Mouse (Mus musculus): ENCODE results near the gene Hip1.

DNA sequence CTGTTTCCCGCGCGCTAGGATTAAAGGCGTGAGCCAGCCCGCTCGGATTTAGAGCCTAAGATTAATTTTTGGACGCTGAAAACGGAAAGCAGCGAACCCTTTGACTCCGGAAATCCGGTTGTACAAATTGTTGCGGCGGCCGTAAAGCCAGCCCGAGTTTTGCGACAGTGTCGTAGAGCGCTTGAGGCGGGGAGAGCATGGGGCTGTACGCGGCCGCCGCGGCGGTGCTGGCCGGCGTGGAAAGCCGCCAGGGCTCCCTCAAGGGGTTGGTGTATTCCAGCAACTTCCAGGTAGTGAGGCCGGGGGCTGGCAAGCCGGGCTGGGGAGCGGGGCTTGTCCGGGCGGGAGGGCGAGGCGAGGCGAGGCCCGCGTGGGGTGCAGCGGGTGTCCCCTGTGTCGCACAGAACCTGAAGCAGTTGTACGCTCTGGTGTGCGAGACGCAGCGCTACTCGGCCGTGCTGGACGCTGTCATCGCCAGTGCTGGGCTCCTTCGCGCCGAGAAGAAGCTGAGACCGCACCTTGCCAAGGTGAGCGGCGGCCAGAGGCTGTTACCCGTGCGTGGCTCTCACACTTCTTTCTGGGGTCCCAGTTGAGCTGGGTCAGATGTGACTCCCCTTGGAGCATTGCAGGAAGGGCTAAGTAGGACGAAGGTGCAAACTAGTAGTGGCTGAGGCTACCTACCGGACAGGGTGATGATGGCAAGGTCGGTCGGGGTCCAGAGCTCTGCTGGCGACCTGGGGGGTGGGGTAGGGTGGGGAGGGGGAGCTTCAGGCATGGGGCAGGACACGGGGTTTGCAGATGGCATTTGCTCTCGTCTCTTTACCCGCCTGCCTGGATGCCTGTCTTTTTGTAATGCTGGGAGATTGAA lies 174.9 kb downstream of the Hip1 start, which contains the start of gene Nsun5:
- TF ChIP-seq CTCF (IDR thresholded peaks at IDR 0.05; ENCODE audit: low read depth) = no peak
- no peak for TF ChIP-seq EP300 (IDR thresholded peaks at IDR 0.05; ENCODE audit: low read depth)

Data from heart, postnatal 0 days (tissue).